Mouse (Mus musculus): ENCODE data around the gene Ahcyl1. TPM values are rescaled to one million over a fixed set of nuclear protein-coding genes. Genes with fewer than 3 reads are reported as not detected.

Ahcyl1 gene
- polyA plus RNA-seq, 1 experiment: 72.1 TPM

DNA sequence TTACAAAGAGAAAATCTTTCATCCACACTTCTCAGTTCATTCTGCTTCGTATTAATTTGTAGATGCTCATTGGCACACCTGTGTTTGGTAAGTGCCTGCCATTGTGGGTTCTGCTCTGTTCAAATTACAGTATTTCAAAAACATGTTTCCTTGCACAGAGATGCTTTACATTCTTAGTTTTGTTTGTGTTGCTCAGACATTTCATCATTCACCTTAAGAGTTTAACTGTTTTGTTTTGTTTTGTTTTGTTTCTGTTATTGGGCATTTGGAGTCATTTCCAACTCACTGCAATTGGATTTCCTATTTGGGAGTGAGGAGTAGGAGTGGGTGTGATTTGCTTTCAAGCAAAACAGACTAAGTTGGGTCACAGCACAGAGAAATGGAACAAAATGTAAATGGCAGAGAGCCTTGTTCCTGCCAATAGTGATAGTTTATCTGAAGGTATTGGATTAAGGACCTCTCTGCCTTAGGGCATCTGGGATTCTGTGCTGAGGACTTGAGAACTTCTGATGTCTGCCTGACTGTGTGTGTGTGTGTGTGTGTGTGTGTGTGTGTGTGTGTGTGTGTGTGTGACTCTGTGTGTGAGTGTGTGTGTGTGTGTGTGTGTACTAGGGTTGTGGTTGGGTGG lies 5.5 kb upstream of the Ahcyl1 start:
- H3K4me3 ChIP-seq (ENCODE audit: insufficient read depth, poor library complexity, severe bottlenecking): no peak overlapping the region
- H3K27me3 ChIP-seq (ENCODE audit: control insufficient read depth, insufficient read depth, insufficient read length): no peaks in the 10 kb centered on the region
- H3K36me3 ChIP-seq (ENCODE audit: control insufficient read depth, insufficient read depth): no peaks in the 10 kb centered on the region
- no peak overlapping the region for H3ac ChIP-seq (ENCODE audit: control insufficient read depth, insufficient read length, low read depth)
- H3K79me3 ChIP-seq (ENCODE audit: low read depth): no peaks in the 10 kb centered on the region
- no peaks in the 10 kb centered on the region for H3K79me2 ChIP-seq (ENCODE audit: control insufficient read depth, insufficient read depth)
- TF ChIP-seq MYOG (IDR thresholded peaks at IDR 0.05; ENCODE audit: control insufficient read depth, extremely low read depth, insufficient read length) (no peak), MYOD1 (IDR thresholded peaks at IDR 0.05; ENCODE audit: control insufficient read depth, insufficient read length, low read depth) (no peak), CEBPB (IDR thresholded peaks at IDR 0.05; ENCODE audit: low read depth) (no peak), USF1 (IDR thresholded peaks at IDR 0.05; ENCODE audit: low read depth) (no peak), MAX (IDR thresholded peaks at IDR 0.05) (no peak)

DNA sequence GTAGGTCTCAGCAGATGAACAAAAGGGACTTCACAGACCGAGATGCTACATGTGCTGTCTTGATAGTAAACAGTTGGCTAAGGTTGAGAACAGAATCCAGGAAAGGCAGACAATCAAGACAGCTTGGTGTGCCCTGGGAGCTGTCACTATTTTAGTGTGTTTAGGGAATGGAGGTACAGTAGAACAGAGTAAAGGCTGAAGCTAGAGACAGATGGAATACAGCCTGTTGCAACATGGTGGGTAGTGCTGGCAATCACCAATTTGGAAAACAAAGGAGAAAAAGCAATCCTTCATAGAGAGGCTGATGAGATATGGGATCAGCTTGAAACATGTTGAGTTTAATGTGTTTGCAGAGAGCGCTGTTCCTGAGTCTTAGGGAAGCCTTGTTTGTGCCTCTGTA lies 4.3 kb upstream of the Ahcyl1 start:
- no peaks in the 10 kb centered on the region for H3K27me3 ChIP-seq (ENCODE audit: control insufficient read depth, insufficient read depth, insufficient read length)

DNA sequence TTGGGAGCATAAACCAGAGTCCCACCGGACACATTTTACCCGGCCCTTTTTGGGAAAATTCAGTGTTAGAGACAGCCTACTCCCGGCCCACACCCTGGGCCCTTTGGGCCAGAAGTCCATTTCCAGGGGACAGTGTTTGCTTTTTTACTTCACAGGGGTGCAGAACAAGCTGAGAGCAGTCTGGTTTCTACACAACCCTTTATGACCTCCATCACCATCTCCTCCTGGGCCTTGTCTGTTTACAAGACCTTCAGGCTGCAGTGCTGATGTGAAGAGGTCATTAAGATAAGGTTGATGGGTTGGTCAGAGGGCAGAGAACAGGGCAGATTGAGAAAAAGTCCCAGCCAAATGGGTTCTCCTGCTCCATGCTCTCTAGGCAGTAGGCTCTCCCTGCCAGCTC lies 550 bp upstream of the Ahcyl1 start:
- TF ChIP-seq MYOD1 (IDR thresholded peaks at IDR 0.05; ENCODE audit: control insufficient read depth, insufficient read length, low read depth) (no peak), FOSL1 (IDR thresholded peaks at IDR 0.05; ENCODE audit: insufficient read depth, low read length, poor library complexity, severe bottlenecking) (no peak), MAX (IDR thresholded peaks at IDR 0.05) (no peak), CEBPB (IDR thresholded peaks at IDR 0.05; ENCODE audit: low read depth) (no peak), MYOG (IDR thresholded peaks at IDR 0.05; ENCODE audit: control insufficient read depth, extremely low read depth, insufficient read length) (no peak), USF1 (IDR thresholded peaks at IDR 0.05; ENCODE audit: low read depth) (no peak), CTCF (IDR thresholded peaks at IDR 0.05; ENCODE audit: control insufficient read depth, insufficient read depth, insufficient read length) (no peak)
- Histone ChIP-seq H3K36me3 (ENCODE audit: control insufficient read depth, insufficient read depth) (peaks cover 13% of the 10 kb centered on the region), H3K79me3 (ENCODE audit: low read depth) (peaks cover 42% of the 10 kb centered on the region), H3K27me3 (ENCODE audit: control insufficient read depth, insufficient read depth, insufficient read length) (no peaks in the 10 kb centered on the region), H3K79me2 (ENCODE audit: control insufficient read depth, insufficient read depth) (peaks cover 45% of the 10 kb centered on the region), H3K4me3 (ENCODE audit: insufficient read depth, poor library complexity, severe bottlenecking) (no peak overlapping the region), H3ac (ENCODE audit: control insufficient read depth, insufficient read length, low read depth) (no peak overlapping the region)

More for the DNA sequence above, 4.3 kb upstream of the Ahcyl1 start:
- H3K79me3 ChIP-seq (ENCODE audit: low read depth): peaks cover 4% of the 10 kb centered on the region
- TF ChIP-seq CEBPB (IDR thresholded peaks at IDR 0.05; ENCODE audit: low read depth) (no peak), MYOD1 (IDR thresholded peaks at IDR 0.05; ENCODE audit: control insufficient read depth, insufficient read length, low read depth) (no peak), MYOG (IDR thresholded peaks at IDR 0.05; ENCODE audit: control insufficient read depth, extremely low read depth, insufficient read length) (no peak), FOSL1 (IDR thresholded peaks at IDR 0.05; ENCODE audit: insufficient read depth, low read length, poor library complexity, severe bottlenecking) (no peak), CTCF (IDR thresholded peaks at IDR 0.05; ENCODE audit: control insufficient read depth, insufficient read depth, insufficient read length) (no peak), USF1 (IDR thresholded peaks at IDR 0.05; ENCODE audit: low read depth) (no peak), MAX (IDR thresholded peaks at IDR 0.05) (no peak)
- H3K36me3 ChIP-seq (ENCODE audit: control insufficient read depth, insufficient read depth): no peaks in the 10 kb centered on the region
- peaks cover 8% of the 10 kb centered on the region for H3K79me2 ChIP-seq (ENCODE audit: control insufficient read depth, insufficient read depth)
- H3K4me3 ChIP-seq (ENCODE audit: insufficient read depth, poor library complexity, severe bottlenecking): no peak overlapping the region
- H3ac ChIP-seq (ENCODE audit: control insufficient read depth, insufficient read length, low read depth): no peak overlapping the region

DNA sequence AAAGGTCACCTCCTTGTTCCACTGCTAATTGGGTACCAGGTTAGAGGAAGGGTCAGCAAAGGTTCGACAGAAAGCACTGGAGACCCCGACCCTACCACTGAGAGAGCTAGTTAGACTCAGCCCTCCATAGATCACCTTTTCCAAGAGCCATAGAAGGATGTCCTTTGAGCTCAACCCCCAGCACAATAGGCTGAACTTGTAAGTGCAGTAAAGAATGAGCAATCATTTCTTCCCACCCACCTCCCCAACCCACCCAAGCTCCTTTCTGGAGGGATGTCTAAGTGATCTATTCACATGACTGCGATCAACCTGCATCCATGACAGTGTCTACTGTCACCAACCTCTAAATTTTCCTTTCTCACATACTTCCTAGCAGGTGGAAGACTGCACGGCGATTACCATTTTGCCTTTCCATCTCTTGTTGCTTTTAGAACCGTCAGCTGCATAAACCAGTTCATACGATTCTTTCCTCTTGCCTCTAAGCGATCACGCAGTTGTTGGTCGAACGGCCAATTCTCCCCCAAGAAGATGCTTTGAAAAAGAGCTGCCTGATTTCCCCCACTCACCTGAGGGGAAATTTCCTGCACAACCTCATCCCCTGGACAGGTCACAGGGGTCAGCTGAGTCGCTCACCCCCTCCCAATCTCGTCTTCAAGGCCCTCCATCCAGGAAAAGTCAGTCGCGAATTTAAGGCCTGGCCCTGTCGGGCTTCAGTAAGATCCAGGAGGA lies 977 bp downstream of the Ahcyl1 start:
- H3K79me3 ChIP-seq (ENCODE audit: low read depth): peaks cover 57% of the 10 kb centered on the region
- no peaks in the 10 kb centered on the region for H3K27me3 ChIP-seq (ENCODE audit: control insufficient read depth, insufficient read depth, insufficient read length)
- peaks cover 27% of the 10 kb centered on the region for H3K36me3 ChIP-seq (ENCODE audit: control insufficient read depth, insufficient read depth)
- TF ChIP-seq FOSL1 (IDR thresholded peaks at IDR 0.05; ENCODE audit: insufficient read depth, low read length, poor library complexity, severe bottlenecking) (no peak), CTCF (IDR thresholded peaks at IDR 0.05; ENCODE audit: control insufficient read depth, insufficient read depth, insufficient read length) (no peak), CEBPB (IDR thresholded peaks at IDR 0.05; ENCODE audit: low read depth) (no peak), USF1 (IDR thresholded peaks at IDR 0.05; ENCODE audit: low read depth) (no peak), MYOG (IDR thresholded peaks at IDR 0.05; ENCODE audit: control insufficient read depth, extremely low read depth, insufficient read length) (no peak), MYOD1 (IDR thresholded peaks at IDR 0.05; ENCODE audit: control insufficient read depth, insufficient read length, low read depth) (no peak), MAX (IDR thresholded peaks at IDR 0.05) (no peak)
- H3K79me2 ChIP-seq (ENCODE audit: control insufficient read depth, insufficient read depth): peaks cover 60% of the 10 kb centered on the region
- peak overlapping the region; percentile 90 for H3ac ChIP-seq (ENCODE audit: control insufficient read depth, insufficient read length, low read depth)
- peak overlapping the region; percentile 85 for H3K4me3 ChIP-seq (ENCODE audit: insufficient read depth, poor library complexity, severe bottlenecking)

DNA sequence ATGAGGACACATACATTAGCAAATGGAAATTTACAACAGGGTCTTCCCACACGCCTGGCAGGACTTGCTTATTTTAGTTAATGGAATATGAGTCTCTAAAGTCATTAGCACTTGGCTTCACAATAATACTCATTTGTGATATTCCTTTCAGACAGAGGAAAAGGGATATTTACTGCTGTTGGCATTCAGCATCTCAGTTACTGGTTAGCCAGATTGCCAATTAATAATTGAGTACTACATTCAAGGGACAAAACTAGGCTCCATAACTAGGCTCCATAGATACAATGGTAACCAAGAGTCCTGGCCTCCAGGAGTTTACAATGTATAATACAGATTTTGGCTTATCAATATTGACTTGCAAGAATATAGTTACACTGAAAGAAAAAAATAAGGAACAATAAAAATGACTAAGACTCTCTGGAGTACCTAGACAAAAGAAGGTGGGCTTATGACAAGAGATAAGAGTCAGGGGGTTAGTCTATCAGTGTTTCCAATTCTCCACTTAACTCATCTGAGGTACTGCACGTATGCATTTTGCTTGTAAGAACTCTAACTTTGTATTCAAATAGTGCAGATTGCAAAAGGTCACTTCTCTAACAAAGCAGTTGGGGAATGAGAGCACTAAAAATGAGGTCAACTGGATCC lies 2.0 kb downstream of the Ahcyl1 start:
- no peak overlapping the region for H3ac ChIP-seq (ENCODE audit: control insufficient read depth, insufficient read length, low read depth)
- peaks cover 67% of the 10 kb centered on the region for H3K79me3 ChIP-seq (ENCODE audit: low read depth)
- no peaks in the 10 kb centered on the region for H3K27me3 ChIP-seq (ENCODE audit: control insufficient read depth, insufficient read depth, insufficient read length)
- TF ChIP-seq CTCF (IDR thresholded peaks at IDR 0.05; ENCODE audit: control insufficient read depth, insufficient read depth, insufficient read length): no peak
- peak overlapping the region; percentile 85 for H3K4me3 ChIP-seq (ENCODE audit: insufficient read depth, poor library complexity, severe bottlenecking)
- H3K79me2 ChIP-seq (ENCODE audit: control insufficient read depth, insufficient read depth): peaks cover 70% of the 10 kb centered on the region
- peaks cover 35% of the 10 kb centered on the region for H3K36me3 ChIP-seq (ENCODE audit: control insufficient read depth, insufficient read depth)
